Mouse (Mus musculus) lung, adult 18-20 months (tissue): ENCODE results near the gene Dock7.

Experiments used
- DNase-seq, 2 experiments: peaks; one replicate each; pipeline ENCODE4 v3.0.0; 2022; ENCODE audit warnings: mixed read lengths in 2 of 2

Gene Dock7

DNA sequence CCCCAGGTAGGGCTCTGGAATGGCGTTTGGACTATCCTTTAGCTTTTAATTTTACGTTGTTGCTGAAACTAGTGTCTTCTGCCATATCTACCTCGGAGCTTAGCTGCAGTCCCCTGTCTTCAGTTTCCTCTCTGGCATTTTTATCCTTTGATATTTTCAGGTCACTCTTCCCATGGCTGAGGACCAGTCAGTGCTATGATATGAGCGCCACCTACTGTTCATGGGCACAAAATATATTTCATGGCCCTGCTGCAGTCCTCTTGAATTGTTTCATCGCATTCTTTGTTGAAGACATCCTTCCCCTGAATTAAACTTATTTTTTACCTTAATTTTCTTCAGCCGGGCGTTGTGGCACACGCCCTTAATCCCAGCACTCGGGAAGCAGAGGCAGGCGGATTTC, 233.6 kb downstream of the Dock7 start:
- DNase-seq = peak; percentile 10 to 29
